Mouse (Mus musculus): ENCODE data around the gene Sirt2. TPM values are rescaled to one million over a fixed set of nuclear protein-coding genes. Genes with fewer than 3 reads are reported as not detected.

Gene Sirt2
- total RNA-seq, 1 experiment from 2014 or later = 24.5 TPM

DNA sequence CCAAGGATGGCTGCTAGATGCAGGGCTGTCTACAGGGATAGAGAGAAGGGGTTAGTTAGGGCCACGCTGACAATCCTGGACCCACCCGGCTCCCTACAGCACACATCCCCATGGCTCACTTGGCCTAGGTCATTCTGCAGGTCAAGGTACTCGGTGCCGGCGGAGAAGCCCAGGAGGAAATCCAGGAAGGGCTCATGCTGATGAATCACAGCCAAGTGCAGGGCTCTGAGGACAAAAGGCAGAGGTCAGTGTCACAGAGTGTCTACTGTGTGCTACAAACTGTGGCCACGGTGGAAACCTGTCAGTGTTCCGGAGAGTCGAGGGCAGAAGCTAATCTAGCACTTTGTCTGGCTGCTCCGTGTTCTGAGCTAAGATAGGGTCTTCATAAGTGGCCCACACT lies 4.6 kb upstream of the Sirt2 start:
- ATAC-seq (replicated peaks; ENCODE audit: low read depth, poor library complexity, severe bottlenecking) = no peak

DNA sequence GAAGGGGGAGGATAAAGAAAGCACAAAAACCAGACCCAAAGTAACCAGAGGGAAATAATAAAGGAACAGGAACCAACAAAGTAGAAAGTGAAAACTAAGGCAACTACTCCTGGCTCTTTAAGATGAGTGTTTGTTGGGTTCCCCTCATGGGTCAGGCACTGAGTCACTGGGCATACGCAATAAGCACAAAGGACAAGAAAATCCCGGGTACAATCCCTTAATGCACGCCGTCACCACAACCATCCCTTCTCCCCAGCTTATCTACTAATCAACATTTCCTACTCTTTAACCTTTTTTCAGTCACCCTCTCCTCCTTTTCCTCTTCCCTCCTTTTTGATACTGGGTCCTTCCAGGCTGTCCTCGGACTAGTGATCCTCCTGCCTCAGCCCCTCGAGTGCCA lies 1.3 kb upstream of the Sirt2 start:
- no peak for ATAC-seq (replicated peaks; ENCODE audit: low read depth, poor library complexity, severe bottlenecking)

DNA sequence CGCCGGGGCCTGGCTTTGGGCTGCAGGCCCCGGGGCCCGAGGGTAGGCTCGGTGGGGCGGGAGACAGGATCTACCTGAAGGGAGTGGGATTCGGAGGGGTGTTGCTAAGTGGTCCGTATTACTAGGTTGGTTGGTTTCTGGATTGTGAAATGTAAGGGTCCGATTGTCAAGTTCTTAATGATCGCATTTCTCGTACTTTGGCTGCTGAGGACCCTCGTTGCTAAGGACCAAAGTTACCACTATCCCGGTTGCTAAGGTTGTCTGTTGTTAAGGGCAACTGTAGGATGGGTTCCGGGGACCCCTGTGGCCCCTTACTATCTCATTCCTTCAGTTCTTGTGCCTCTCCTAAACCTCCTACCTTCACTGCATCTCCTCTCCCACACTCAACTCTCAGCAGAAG lies 375 bp downstream of the Sirt2 start:
- ATAC-seq (replicated peaks; ENCODE audit: low read depth, poor library complexity, severe bottlenecking) = no peak

- ATAC-seq (replicated peaks; ENCODE audit: low read depth, poor library complexity, severe bottlenecking) = no peak
These were observed 979 bp downstream of the Sirt2 start, which contains the start of gene Nfkbib for GRCm38 (mm10) chr7:28767462-28767965. Gene Nfkbib (minus strand): TSS chr7:28767512.

- ATAC-seq (replicated peaks; ENCODE audit: low read depth, poor library complexity, severe bottlenecking) = no peak
These were observed 3.0 kb downstream of the Sirt2 start for GRCm38 (mm10) chr7:28769414-28769958.

GRCm38 (mm10) chr7:28770309-28770708 lies 3.8 kb downstream of the Sirt2 start:
- ATAC-seq (replicated peaks; ENCODE audit: low read depth, poor library complexity, severe bottlenecking) = no peak

DNA sequence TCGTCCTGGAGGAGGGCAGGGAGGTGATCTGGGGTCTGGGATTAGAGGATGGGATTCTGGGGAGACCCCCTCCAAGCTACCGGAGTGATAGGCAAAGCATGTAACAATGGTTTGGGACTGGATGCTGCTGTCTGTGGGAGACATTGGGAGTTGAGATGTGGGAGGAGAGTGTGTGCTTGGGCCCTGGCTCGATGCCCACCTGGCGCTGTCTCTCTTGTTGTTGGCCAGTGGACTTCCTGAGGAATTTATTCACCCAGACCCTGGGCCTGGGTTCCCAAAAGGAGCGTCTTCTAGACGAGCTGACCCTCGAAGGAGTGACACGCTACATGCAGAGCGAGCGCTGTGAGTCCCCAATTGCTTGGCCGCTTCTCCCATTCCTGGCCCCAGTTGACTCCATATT lies 5.3 kb downstream of the Sirt2 start:
- ATAC-seq (replicated peaks; ENCODE audit: low read depth, poor library complexity, severe bottlenecking) = no peak

- no peak for ATAC-seq (replicated peaks; ENCODE audit: low read depth, poor library complexity, severe bottlenecking)
These were observed 6.6 kb downstream of the Sirt2 start for GRCm38 (mm10) chr7:28773163-28773562.

DNA sequence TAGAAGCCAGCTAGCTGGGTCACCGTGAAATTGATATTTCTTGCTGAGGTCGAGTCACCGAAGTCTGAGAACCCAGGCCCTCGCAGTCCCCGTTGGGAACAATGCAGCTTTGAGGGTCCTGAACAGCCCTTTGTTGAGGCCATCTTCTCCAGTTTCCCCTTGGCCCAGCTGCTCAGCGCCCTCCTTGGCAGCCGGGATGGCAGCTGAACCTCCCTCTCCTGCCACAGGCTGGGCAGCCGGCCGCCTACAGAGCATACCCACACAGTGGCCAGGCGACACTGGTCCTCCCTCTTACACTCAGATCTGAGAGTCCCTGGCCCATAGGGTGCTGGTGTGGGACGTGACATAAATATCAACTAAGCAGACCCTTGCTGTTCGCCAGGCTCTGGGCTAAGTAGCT lies 7.6 kb downstream of the Sirt2 start:
- ATAC-seq (replicated peaks; ENCODE audit: low read depth, poor library complexity, severe bottlenecking) = no peak

DNA sequence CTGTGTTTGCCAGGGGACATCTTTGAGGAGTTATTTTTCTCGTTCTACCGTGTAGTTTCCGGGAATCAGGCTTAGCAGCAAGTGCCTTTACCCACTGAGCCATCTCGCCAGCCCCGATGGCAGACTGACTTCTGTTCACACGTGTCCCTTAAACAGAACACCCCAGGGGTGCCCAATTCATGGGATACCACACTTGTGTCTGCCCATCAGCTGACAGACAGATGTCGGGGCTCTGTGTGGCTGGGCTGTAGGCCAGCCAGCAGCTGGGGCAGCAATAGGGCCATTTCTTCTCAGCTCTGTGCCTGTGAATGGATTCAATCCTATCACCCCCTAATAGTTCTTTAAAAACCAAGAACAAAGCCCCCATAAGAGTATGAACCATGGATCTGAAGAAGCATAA lies 8.6 kb downstream of the Sirt2 start:
- no peak for ATAC-seq (replicated peaks; ENCODE audit: low read depth, poor library complexity, severe bottlenecking)

DNA sequence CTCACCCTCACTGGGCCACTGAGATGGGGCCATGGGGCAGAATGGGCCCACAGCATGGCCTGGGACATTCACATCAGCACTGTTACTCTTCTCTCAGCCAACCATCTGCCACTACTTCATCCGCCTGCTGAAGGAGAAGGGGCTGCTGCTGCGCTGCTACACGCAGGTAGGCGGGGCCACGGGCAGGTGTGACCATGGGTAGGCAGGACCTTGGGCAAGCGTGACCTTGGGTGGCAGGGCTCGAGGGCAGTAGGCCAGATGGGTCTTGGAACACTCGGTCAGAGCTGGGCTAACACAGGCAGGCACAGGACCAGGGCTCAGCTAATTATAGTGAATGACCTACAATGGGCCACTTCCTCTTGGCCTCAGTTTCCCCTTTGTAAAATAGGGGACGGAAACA lies 12.3 kb downstream of the Sirt2 start:
- ATAC-seq (replicated peaks; ENCODE audit: low read depth, poor library complexity, severe bottlenecking) = no peak

DNA sequence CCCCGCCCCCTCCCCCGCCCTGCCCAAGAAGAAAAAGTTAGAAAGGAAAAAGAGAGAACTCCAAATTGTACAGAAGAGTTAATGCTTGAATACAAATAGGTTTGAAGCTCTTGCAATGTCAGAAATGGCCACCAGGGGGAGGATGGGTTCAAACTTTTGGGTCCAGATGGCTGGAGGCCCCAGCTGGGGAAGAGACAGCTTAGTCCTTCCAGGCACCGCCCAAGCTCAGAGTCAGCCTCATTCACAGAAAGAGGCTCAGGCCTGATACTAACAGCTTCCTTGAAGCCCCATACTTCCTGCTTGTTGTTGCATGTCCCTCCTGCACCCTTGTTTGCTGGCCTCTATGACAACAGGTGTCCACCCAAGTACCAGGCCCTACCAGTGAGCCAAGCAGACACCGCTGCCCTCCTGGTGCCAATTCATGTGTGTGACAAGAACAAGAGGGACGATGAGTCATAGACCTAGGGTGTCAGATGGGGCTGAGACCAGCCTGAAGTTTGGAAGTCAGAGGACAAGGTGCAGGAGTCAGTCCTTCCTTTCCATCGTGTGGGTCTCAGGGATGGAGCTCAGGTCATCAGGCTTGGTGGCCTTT lies 13.6 kb downstream of the Sirt2 start:
- peak; percentile 63 for ATAC-seq (replicated peaks; ENCODE audit: low read depth, poor library complexity, severe bottlenecking)

DNA sequence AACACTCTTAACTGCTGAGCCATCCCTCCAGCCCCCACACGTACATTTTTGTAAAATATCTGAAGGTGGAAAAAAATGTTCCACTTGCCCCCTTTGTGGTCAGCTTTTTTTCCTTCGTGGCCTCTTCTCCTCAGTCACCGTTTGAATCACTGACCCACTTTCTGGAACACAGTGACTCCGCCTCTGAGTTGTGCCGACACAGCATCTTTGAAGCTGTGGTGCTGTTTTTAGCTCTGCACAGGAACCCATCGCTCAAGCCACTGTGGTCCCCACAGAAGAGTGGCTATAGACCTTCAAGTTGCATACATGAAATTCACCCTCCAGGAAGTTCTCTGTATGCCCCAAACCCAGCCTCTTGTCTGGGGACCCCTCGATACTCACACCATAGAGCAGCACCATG lies 14.3 kb downstream of the Sirt2 start:
- peak; percentile 46 for ATAC-seq (replicated peaks; ENCODE audit: low read depth, poor library complexity, severe bottlenecking)

- peak; percentile 79 for ATAC-seq (replicated peaks; ENCODE audit: low read depth, poor library complexity, severe bottlenecking)
These were observed 14.7 kb downstream of the Sirt2 start for GRCm38 (mm10) chr7:28781261-28781663.

GRCm38 (mm10) chr7:28785161-28785560 lies 18.6 kb downstream of the Sirt2 start:
- no peak for ATAC-seq (replicated peaks; ENCODE audit: low read depth, poor library complexity, severe bottlenecking)

GRCm38 (mm10) chr7:28787884-28788283 lies 21.3 kb downstream of the Sirt2 start:
- no peak for ATAC-seq (replicated peaks; ENCODE audit: low read depth, poor library complexity, severe bottlenecking)

DNA sequence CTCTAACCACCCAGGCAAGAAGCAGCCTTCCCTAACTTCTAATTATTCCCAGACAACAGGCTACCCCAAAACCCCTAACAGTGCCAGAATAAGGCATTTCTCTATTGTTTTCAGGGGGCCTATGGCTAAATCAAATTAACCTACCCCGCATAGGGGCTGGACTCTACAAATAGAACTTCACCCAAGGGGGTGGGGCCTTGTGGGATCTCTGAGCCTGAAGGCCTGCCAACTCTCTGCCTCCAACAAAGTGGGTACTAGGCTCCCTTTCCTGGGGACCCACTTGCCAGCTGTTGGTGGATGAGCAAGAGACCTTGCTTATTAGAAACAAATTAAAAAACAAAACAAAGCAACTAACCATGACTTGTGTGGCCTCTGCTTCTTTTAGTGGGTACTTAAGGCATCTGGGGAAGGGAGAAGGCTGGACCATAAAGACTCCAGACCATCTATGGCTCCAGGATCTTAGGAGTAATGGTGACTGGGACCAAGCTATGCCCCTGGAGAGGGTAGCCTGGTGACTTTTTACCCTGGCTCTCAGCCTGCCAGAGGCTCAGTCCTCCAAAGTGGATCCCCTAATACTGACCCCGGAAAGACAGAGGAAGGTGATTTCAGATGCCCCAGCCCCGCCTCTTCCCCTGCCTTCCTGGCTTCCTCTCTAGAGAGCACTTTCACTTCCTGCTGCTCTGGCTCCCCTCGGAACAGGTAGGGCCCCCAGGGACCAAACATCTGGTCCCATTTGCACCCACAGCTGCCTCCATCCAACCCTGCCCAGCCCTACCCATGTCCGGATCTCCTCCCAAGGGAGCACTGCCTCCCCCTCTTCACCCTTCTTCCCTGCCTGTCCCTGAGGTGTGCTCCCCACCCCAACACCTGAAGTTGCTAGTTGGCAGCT lies 22.0 kb downstream of the Sirt2 start, which contains the start of gene Rinl:
Gene Rinl (plus strand): TSS at position 663 of the 889 bp plus-strand sequence.
- peak; percentile 33 for ATAC-seq (replicated peaks; ENCODE audit: low read depth, poor library complexity, severe bottlenecking)

DNA sequence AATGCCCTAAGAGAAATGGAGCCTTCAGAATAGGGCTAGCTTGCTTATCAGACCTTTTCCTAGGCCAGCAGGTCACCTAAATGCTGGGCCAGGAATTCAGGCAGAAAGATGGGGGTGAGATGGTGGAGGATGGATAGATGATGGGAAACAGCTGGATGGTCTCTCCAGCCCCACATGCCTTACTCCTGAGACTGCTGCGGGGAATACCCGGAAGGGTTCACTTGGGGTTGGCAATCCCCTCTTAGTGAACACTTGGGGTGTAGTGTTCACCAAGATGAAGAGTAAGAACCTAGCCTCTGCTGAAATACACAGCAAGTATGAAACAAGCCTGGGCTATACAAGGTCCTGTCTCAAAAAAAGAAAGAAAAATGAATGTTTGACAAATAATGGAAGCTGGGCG lies 22.7 kb downstream of the Sirt2 start:
- ATAC-seq (replicated peaks; ENCODE audit: low read depth, poor library complexity, severe bottlenecking) = no peak

DNA sequence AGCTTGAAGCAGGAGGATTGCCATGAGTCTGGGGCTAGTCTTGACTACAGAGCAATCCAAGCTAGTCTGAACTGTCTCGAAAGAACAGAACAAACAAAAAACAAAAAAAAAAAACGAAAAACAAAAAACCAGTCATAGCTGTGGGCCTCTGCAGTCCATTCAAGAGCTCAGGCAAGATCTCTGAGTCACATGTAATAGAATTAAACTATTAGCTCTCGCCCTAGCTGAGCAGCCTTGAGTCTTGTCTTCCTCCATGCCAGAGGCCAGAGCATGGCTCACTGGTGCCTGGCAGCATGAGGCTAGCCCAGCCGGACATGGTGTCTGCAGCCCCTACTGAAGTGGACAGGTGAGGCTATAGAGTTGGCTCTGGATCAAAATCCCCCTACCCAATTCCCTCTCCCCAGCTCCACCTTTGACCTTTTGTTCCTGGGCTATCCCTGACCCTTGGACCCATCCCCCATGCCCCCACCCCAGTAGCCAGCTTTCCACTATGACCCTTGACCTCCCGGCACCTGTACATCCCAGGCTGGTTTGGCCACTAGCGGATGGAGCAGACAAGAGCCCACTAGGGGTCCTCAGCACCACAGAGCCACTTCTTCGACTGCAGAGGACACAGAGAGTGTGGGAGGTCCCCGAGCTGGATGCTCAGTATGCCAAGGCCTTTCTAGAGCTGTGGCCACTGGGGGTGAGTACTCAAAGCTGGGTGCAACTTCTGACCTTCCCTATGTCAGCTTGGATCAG lies 23.7 kb downstream of the Sirt2 start:
- ATAC-seq (replicated peaks; ENCODE audit: low read depth, poor library complexity, severe bottlenecking) = no peak

DNA sequence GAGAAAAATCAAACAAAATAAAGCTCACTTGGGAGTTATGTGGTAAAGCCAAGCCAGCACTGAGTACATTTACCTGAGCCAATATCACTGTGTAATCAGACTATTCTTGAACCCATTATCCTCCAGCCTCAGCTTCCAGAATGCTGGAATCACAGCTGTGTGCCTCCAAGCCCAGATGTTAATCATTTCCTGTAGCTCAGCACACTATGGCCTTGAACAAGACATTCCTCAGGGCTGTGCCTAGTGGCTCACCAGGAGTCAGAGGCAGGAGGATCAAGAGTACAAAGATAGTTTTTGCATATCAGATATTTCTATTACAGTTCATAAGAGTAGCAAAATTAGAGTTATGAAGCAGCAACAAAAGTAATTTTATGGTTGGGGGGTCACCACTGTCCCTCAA lies 25.2 kb downstream of the Sirt2 start:
- no peak for ATAC-seq (replicated peaks; ENCODE audit: low read depth, poor library complexity, severe bottlenecking)
